Mouse (Mus musculus) left cerebral cortex, adult 11 months (tissue): ENCODE data around the gene Yif1b.
A peak's percentile ranks its signal among the peaks of the same experiment; 100 is the strongest.
"Not testable (repeated sequence)": the region's sequence is repeated elsewhere in the genome, so short reads cannot be mapped to it uniquely, and the experiment has no call there.

Experiments used
- DNase-seq: peaks from one replicate; pipeline ENCODE4 v3.0.0; 2022; ENCODE audit warnings: low spot score

Gene Yif1b

DNA sequence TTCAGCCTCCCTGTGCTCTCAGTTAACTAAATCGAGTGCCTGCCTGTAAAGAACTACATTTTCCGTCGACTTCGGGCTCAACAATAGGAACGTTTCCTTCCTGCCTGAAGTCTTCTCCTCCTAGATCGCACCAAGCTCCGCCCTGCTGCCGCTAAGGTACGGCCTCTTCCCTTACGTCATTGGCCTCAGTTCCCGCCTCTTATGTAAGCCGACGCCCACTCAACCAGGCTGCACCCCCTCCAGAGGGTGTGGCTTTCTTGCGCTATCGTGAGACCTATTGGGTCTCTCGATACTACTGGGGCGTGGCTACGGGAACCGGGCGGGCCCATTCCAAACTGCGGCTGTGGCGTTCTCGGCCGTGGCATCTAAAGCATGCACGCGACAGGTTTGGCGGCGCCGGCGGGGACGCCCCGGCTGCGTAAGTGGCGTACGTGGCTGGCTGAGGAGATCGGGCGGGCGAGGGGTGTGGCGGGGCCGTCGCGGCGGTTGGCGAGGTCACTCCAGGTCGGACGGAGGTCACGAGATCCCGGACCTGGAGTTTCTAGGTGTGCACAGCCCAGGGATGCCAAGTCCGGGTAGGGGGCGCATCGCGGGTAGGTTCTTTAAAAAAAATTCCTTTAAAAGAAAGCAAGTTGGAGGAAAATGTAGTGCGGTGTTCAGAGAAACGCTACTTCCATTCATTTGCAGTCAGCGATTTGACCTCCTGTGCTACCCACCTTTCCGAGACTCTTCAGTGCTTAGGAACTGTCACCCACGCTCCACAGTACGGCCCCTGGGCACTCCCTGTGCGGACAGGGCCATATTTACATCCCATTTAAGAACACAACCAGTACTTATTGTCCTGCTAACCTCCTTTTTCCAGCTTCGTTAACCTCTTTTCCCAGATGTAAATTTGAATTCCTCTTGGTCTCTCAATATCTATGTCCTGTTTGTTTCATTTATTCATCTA, at the start of gene Yif1b:
Yif1b (plus strand) TSS at position 311 of the 949 bp plus-strand sequence.
- peak; percentile 97 for DNase-seq

DNA sequence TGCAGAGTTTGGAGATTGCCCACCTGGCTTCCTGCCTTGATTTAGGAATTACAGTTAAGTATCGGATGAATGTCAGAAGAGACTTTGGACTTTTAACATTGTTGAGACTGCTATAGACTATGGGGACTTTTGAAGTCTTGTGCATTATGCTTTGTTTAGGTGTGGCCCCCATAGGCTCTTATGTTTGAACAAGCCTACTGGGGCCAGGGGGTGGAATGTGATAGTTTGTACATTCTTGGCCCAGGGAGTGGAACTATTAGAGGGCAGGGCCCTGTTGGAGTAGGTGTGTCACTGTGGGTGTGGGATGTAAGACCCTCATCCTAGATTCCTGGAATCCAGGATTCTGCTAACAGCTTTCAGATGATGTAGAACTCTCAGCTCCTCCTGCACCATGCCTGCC, 43.9 kb upstream of the Yif1b start:
- not testable (repeated sequence) for DNase-seq

DNA sequence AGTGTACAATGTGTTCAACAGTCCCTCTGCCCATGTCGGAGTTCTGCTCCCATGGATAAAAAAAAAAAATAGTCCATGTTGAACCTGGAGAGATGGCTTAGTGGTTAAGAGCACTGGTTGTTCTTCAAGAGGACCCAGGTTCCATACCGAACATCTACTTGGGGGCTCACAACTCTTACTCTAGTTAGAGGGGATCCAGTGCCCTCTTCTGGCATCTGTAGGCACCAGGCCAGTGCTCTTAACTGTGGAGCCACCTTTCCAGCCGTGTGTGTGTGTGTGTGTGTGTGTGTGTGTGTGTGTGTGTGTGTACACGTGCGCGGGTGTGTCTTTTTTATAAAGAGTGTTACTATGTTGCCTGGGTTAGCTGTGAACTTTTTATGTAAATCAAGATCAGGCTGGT, 35.6 kb upstream of the Yif1b start:
- no peak for DNase-seq

DNA sequence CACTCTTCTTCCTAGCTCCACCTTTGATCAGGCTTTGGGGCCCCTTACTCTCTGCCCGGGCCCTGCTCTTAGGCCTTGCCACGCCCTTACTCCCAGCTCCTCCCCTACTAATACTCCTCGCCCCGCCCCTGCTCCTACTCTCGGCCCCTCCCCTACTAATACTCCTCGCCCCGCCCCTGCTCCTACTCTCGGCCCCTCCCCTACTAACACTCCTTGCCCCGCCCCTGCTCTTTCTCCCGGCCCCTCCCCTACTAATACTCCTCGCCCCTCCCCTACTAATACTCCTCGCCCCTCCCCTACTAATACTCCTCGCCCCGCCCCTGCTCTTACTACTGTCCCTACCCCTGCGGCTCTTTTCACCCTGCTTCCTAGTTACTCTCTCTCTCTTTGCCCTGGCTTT, 27.1 kb upstream of the Yif1b start:
- DNase-seq, result not testable (repeated sequence)

DNA sequence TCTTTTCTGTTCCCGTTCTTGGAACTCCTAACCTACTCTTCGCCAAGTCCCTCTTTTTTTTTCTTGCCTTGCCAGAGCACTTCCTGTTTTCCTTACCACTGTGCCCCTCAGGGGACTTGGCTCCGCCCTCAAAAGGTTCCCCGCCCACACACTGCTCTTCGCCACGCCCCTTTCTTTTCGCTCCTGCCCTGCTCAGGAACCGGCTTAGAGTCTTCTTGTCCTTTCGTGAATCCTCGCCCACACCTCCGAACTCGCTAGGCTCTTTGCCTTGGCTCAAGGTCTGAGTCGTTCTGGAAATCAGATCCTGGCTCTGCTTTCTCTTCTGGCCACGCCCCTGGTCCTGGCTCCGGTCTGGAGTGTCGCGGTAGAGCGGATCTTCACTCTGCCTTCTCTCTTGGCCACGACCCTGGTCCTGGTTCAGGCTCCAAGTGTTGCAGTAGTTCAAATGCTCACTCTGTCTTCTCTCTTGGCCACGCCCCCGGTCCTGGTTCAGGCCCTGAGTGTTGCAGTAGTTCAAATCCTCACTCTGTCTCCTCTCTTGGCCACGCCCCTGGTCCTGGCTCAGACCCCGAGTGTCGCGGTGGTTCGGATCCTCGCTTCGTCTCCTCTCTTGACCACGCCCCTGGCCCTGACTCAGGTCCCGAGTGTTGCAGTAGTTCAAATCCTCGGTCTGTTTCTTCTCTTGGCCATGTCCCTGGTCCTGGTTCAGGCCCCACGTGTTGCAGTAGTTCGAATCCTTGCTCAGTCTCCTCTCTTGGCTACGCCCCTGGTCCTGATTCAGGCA, 26.5 kb upstream of the Yif1b start:
- DNase-seq, result peak; percentile 51

DNA sequence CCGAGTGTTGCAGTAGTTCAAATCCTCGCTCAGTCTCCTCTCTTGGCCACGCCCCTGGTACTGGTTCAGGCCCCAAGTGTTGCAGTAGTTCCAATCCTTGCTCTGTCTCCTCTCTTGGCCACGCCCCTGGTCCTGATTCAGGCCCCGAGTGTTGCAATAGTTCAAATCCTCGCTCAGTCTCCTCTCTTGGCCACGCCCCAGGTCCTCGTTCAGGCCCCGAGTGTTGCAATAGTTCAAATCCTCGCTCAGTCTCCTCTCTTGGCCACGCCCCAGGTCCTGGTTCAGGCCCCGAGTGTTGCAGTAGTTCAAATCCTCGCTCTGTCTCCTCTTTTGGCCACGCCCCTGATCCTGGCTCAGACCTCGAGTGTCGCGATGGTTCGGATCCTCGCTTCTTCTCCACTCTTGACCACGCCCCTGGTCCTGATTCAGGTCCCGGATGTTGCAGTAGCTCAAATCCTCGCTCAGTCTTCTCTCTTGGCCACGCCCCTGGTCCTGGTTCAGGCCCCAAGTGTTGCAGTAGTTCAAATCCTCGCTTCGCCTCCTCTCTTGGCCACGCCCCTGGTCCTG, 25.8 kb upstream of the Yif1b start:
- no peak for DNase-seq

DNA sequence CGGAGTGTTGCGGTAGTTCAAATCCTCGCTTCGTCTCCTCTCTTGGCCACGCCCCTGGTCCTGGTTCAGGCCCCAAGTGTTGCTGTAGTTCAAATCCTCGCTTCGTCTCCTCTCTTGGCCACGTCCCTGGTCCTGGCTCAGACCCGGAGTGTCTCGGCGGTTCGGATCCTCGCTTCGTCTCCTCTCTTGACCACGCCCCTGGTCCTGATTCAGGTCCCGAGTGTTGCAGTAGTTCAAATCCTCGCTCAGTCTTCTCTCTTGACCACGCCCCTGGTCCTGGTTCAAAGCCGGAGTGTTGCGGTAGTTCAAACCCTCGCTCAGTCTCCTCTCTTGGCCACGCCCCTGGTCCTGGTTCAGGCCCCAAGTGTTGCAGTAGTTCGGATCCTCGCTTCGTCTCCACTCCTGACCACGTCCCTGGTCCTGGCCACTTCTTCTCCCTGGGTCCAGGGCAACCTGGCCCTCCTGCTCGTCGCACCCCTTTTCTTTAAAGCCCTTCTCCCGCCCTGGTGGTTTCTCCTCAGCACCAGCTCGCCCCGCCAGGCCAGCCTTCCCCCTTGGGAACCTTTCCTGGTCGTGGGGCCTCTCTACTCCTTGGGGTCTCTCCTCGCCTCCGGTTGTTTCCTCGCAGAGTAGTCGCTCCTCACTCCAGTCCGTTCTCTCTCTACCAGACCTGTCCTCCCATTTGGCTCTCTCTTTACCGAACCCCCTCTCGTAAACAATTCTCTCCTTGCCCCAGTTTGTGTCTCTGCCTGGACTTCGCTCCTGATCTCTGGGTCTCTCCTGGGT, 25.2 kb upstream of the Yif1b start:
- not testable (repeated sequence) for DNase-seq

DNA sequence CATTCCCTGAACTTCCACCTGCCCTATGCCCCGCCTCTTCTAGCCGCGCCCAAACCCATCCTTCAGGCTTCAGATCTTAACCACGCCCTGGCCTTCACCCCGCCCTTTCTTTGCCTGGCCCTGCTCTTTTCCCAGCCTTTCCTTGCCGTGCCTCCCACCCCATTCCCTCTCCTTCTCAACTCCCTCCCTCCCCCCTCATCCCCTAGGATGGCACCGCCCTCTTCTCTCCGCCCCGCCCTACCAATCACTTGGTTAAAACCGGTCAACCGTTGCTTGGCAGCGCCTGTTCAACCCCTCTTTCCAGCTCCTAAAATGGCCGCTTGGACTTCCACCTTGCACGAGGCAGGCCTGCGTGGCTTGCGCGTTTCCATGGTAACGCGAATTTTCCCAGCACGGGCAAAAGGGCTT, 24.4 kb upstream of the Yif1b start, which contains the start of gene Catsperg1:
Catsperg1 (minus strand) TSS at position 361 of the 408 bp plus-strand sequence.
- DNase-seq, result no peak

DNA sequence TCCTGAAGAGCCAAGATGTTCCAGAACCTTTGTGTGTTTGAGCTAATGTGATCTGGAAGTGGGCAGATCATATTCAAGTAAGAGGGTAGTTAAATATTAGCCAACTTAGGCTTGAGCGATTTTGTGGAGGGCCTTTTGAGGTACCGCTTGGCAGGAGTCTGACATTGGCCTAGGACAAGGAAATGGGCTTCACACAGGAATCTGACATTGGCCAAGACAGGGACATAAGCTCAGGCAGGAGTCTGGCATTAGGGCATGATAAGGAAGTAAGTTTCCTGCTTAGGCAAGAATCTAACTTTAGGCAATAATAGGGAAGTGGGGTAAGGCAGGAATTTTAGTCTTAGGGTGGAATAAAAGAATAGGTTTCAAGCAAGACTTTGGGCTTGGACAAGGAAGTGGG, 23.9 kb upstream of the Yif1b start:
- no peak for DNase-seq

DNA sequence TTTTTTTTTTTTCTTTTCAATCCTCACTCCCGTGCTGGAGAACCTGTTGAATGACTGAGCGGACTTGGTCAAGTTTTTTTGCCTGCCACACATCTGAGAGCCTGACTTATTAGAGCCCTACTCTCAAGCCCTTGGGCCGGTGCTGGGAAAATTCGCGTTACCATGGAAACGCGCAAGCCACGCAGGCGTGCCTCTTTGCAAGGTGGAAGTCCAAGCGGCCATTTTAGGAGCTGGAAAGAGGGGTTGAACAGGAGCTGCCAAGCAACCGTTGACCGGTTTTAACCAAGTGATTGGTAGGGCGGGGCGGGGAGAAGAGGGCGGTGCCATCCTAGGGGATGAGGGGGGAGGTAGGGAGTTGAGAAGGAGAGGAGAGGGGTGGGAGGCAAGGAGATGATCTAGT, 23.3 kb upstream of the Yif1b start:
- DNase-seq, result no peak

DNA sequence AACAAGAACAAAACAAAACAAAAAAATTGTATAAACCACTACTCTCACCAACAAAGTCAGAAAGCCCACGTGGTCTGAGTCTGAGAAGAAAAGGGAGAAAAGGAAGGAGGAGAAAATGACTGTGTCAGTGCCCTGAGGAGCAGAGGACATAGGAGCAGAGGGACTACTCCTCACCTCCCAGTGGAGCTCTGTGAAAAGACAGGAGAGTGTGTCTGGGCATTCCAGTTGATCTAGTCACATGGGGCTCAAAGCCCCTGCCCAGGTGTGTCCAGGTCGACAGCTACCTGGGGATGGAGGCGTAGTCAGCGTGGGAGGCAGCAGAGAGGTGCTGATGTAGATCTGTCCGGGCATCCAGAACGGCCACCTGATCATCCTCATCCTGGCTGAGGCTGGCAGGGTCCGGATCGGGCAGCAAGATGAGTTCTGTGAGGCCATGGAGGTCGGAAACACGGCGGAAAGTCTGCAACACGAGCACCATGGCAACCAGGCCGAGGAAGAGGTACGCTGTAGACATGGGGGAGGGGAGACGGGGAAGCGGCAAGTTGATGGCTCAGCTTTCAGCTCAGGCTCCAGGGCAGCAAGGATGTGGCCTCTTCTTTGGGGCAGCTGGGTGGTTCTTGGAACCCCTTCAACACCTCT, 13.3 kb upstream of the Yif1b start:
- DNase-seq, result no peak

DNA sequence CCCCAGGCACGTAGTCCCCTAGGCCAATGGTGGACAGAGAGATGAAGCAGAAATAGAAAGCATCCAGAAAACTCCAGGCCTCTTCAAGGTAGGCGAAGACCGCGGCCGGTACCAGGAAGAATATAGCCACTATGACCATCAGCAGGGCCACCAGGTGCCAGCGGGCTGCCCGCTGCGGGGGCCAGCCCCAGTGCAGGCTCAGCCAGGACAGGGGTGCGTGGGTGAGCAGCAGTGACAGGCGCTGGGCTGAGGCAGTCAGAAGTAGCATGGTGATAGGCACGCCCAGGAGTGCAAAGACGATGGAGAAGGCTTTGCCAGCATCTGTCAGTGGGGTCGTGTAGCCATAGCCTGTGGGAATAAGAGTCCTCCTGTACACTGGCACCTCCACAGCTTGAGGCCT, 12.6 kb upstream of the Yif1b start:
- DNase-seq, result no peak

DNA sequence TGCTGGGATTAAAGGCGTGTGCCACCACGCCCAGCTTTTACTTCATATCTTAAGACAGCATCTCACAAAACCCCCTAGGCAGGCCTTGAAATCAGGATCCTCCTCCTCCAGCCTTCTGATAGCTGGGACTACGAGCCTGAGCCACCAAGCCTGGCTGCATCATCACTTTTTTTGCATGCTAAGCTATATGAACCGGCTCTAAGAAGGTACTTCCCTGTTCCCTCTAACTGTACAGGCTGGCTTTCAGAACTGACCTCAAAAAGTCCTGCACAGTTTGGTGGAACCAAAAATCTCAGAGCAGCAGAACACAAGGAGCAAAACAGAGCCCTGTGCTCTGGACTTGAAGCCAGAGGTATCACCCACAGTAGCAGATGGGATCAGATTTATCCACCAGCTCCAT, 9.9 kb upstream of the Yif1b start:
- no peak for DNase-seq

DNA sequence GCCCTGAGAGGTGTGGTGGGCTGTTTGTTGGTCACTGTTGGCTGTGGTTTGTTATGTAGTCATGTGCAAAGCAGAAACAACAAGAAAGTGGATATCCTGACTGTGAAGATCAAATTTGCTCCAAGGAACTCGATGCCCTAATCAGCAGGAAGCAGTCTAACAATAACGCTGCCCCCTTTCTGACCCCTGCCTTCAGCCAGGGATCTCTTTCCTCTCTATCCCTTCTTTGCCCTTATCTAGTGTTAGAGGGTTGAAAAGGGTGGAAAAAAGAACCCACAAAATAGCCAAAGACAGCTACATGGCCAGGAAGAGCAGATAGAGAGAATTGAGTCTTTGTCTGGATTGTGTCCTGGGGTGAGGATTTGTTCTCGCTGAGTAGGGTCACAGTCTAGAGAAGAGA, 7.6 kb upstream of the Yif1b start:
- DNase-seq, result no peak

DNA sequence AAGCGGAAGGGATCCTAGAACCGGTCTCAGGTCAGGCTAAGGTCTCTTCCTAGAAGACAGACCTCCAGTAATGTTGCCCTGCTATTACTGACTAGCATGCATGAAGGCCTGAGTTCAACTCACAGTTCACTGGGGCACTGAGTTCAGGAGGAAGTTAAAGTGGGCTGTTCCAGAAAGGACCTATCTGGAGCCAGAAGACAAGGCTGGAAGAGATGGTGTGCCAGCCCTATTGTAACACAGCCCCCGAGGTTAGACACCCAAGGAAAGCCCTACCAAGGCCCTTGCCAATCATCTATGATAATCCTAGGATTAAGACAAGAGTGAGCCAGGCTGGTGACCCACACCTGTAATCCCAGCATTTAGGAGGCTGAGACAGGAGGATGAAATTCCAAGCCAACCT, 6.6 kb upstream of the Yif1b start:
- DNase-seq, result no peak

DNA sequence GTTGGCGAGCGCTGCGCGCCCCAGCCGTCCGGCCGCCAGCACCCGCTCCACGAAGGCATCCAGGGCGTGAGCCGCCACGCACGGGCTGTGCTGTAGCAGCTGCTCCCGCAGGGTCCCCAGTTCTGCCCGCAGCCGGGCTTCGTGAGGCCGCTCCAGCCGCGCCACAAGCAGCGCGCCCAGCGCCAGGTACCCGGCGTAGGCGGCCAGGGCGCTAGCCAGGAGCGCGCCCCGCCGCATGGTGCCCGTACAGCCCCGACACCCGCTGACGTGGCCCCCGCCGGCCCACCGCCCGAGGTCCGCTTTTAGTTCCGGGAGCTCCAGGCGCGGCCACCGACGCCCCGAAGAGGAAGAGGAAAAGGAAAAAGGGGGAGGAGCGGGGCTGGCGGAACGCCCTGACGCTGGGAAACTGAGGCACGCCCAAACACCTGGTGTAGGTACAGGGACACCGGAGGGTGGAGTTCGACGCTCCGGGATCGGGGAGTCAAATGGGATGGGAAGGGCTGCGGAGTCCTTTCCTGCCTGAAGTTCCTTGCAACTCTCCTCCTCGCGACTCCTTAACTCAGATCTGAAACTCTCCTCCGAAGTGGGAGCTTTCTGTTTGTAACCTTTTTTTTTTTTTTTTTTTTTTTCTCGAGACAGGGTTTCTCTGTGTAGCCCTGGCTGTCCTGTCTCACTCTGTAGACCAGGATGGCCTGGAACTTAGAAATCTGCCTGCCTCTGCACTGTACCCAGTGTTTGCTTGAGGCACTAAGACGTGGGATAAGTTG, 5.7 kb upstream of the Yif1b start, which contains the start of gene Kcnk6:
Kcnk6 (minus strand) TSS at position 269 of the 767 bp plus-strand sequence.
- DNase-seq, result no peak

DNA sequence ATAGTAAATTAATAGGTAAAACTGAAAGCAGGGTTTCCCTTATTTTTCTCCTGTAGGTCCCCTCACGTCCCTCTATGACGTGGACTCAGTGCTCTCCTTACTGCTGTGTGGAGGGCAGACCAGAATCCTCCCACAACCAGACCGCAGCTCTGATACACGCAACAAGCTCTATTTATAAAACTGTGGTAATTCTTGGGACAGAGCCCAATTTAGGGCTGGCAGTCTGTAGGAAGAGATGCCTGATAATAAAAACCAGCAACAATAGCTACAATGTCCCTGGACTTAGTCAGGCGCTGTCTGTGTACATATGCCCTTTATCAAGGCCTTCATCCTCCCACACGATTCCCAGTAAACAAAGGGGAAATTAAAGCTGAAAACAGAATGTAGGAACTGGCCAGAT, 4.4 kb upstream of the Yif1b start:
- DNase-seq, result no peak

DNA sequence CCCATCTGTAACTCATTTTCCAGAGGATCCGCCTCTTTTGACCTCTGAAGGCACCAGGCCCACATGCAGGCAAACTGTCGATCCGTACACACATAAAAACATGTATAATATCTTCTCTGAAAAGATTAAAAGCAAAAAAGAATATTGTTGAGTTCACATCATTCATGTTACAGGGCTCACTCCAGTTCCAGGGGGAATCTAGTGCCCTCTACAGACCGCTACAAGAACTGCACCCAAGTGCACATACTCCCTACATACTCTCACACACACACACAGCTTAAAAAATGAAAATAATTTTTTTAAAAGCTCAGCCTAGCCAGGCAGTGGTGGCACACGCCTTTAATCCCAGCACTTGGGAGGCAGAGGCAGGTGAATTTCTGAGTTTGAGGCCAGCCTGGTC, 3.5 kb upstream of the Yif1b start:
- DNase-seq, result no peak

DNA sequence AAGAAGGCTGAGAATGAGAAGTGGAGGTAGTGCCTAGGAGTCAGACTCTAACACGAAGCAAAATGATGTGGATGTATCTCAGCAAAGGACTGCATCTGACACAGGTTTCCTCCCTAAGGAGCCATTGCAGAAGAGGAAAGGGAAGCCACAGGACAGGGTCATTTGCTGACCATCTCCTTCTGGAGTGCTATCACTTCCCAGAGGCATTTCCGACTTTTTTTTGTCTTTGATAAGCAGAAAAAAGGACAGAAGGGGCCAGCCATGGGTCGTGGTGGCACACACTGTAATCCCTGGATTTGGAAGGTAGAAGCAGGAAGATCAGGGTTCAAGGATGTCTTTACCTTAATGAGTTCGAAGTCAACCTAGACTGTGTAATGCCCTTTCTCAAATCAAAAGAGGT, 1.5 kb upstream of the Yif1b start:
- DNase-seq, result no peak

DNA sequence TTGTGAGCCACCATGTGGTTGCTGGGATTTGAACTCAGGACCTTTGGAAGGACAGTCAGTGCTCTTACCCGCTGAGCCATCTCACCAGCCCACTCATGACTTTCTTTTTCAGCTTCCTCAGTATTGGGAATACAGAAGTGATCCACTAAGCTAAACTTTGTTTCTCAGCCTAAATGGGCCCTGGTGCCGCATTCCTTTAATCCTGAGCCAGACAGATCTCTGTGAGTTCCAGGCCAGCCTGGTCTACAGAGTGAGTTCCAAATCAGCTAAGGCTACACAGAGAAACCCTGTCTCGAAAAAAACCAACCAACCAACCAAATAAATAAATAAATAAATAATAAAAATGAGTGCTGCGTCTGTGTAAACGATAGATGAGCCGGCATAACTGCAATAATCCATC, 533 bp upstream of the Yif1b start:
- DNase-seq, result not testable (repeated sequence)
